21 mouse cellular contexts compared by ENCODE assay signal in genomic region chr12:83523056-83523455, GRCm38 (mm10).
"Had no signal": no experiment of that assay in that cellular context is flagged by ENCODE, and none has a peak within 500 bp of the region (broad histone marks: within the 10 kb centered on the region; RNA-seq: fewer than 3 reads in every experiment).

No protein-coding gene starts in this region.

- DNase-seq: kidney, adult 9 months; kidney, postnatal 14 days; kidney, postnatal 4 days; liver; lung, adult 18-20 months; lung, postnatal 10 days; lung, postnatal 36 days; right cerebral cortex, adult 18-20 months; right cerebral cortex, postnatal 14 days; right cerebral cortex, postnatal 4 days; thymus, postnatal 25 days had no signal

- H3K4me3 ChIP-seq: limb, embryonic 10.5 days; limb, embryonic 13.5 days; liver, embryonic 12.5 days; liver, embryonic 15.5 days; lung, embryonic 15.5 days; midbrain, embryonic 12.5 days; midbrain, embryonic 15.5 days; neural tube, embryonic 12.5 days; neural tube, embryonic 15.5 days; stomach, embryonic 15.5 days had no signal

- H3K27me3 ChIP-seq: limb, embryonic 13.5 days; liver, embryonic 12.5 days; liver, embryonic 15.5 days; lung, embryonic 15.5 days; midbrain, embryonic 15.5 days; neural tube, embryonic 12.5 days; neural tube, embryonic 15.5 days; stomach, embryonic 15.5 days had no signal

- H3K9ac ChIP-seq: limb, embryonic 13.5 days; liver, embryonic 12.5 days; liver, embryonic 15.5 days; lung, embryonic 15.5 days; midbrain, embryonic 12.5 days; midbrain, embryonic 15.5 days; neural tube, embryonic 12.5 days; neural tube, embryonic 15.5 days; stomach, embryonic 15.5 days had no signal

- H3K36me3 ChIP-seq: liver, embryonic 15.5 days; midbrain, embryonic 12.5 days; midbrain, embryonic 15.5 days; neural tube, embryonic 12.5 days; stomach, embryonic 15.5 days had no signal

- H3K27ac ChIP-seq: limb, embryonic 10.5 days; limb, embryonic 13.5 days; liver, embryonic 12.5 days; liver, embryonic 15.5 days; lung, embryonic 15.5 days; midbrain, embryonic 12.5 days; midbrain, embryonic 15.5 days; neural tube, embryonic 12.5 days; neural tube, embryonic 15.5 days; stomach, embryonic 15.5 days had no signal

- H3K9me3 ChIP-seq: limb, embryonic 10.5 days; limb, embryonic 13.5 days; liver, embryonic 12.5 days; liver, embryonic 15.5 days; lung, embryonic 15.5 days; midbrain, embryonic 12.5 days; midbrain, embryonic 15.5 days; neural tube, embryonic 12.5 days; neural tube, embryonic 15.5 days; stomach, embryonic 15.5 days had no signal

- ATAC-seq: liver, embryonic 12.5 days; midbrain, embryonic 15.5 days had no signal
